Mouse (Mus musculus) B cell, adult (primary cell): ENCODE measurements around the gene Gm28490. TPM values are rescaled to one million over a fixed set of nuclear protein-coding genes. Genes with fewer than 3 reads are reported as not detected.

Experiments
- total RNA-seq: library from RNA; stranded (reverse); gene quantifications from 4 replicates; pipeline ENCODE4 v1.2.4, GENCODE M21; 2023; ENCODE audit not compliant: inconsistent age

The Gm28490 gene
- total RNA-seq, result not detected in 4 replicates

GRCm38 (mm10) chrY:31634656-31635055, at the start of gene Gm28490:
Gm28490 (minus strand) TSS chrY:31634756.

